Mouse (Mus musculus) bone marrow, adult 2 months (tissue): Measurements from ENCODE around the gene Trarg1. TPM values are rescaled to one million over a fixed set of nuclear protein-coding genes. Genes with fewer than 3 reads are reported as not detected.

Experiments
- H3K27ac ChIP-seq: fragments of 200-500 bp; 2 replicates; pipeline ENCODE4 v1.5.1; 2012; ENCODE audit warnings: low read depth, mild to moderate bottlenecking, control low read depth, inconsistent platforms, low read length; ENCODE audit not compliant: control insufficient read depth, poor library complexity, insufficient read depth
- H3K4me1 ChIP-seq: fragments of 200-500 bp; 2 replicates; pipeline ENCODE4 v1.6.1; 2011; ENCODE audit warnings: low read length; ENCODE audit not compliant: control insufficient read depth, insufficient read depth
- H3K4me3 ChIP-seq: fragments of 200-500 bp; replicated peaks from 2 replicates; pipeline ENCODE3; 2011; ENCODE audit warnings: mild to moderate bottlenecking, low read depth, low read length, control low read depth; ENCODE audit not compliant: control insufficient read depth
- CTCF ChIP-seq: fragments of 200-500 bp; IDR thresholded peaks from 2 replicates; pipeline ENCODE4 v1.5.1; 2011; ENCODE audit warnings: low read length, control low read depth; ENCODE audit not compliant: control insufficient read depth, insufficient read depth
- POLR2A ChIP-seq: fragments of 200-500 bp; IDR thresholded peaks from 2 replicates; pipeline ENCODE4 v1.6.1; 2011; ENCODE audit warnings: low read depth, mild to moderate bottlenecking, control low read depth, low read length, borderline replicate concordance; ENCODE audit not compliant: control insufficient read depth
- WGBS: fragments of 180-500 bp; shearing (Covaris S2); methylation state at CpG from one replicate; pipeline ENCODE4 v1.1.7; 2018; 5-methylcytosine and 5-hydroxymethylcytosine counted together
- polyA plus RNA-seq: library from polyadenylated mRNA; stranded (reverse); fragments of >200 nt; gene quantifications from 2 replicates; pipeline ENCODE4 v1.2.4, GENCODE M21; 2011; ENCODE audit warnings: low replicate concordance; ENCODE audit not compliant: missing spikeins, insufficient read depth, insufficient read length

The Trarg1 gene
- polyA plus RNA-seq, 1 experiment, result 3.6 TPM

GRCm38 (mm10) chr11:76734560-76734959 is 55.0 kb downstream of the Trarg1 start:
- no peak overlapping the region for H3K4me3 ChIP-seq
- WGBS, result 10% methylated on average over 3 of the region's 3 CpGs
- H3K27ac ChIP-seq, result no peak overlapping the region; the same call in 1 of the 2 replicates
- peaks cover 1% of the 10 kb centered on the region; the same call in 1 of the 2 replicates for H3K4me1 ChIP-seq
- TF ChIP-seq POLR2A (no peak), CTCF (no peak)

GRCm38 (mm10) chr11:76735753-76736324 is 56.2 kb downstream of the Trarg1 start:
- H3K4me1 ChIP-seq, result peaks cover 1% of the 10 kb centered on the region; the same call in 1 of the 2 replicates
- TF ChIP-seq POLR2A, result no peak
- TF ChIP-seq CTCF, result no peak
- WGBS, result 11% methylated on average over 4 of the region's 4 CpGs
- no peak overlapping the region for H3K27ac ChIP-seq
- H3K4me3 ChIP-seq, result no peak overlapping the region

- H3K27ac ChIP-seq, result no peak overlapping the region
- H3K4me1 ChIP-seq, result peaks cover 1% of the 10 kb centered on the region; the same call in 1 of the 2 replicates
- TF ChIP-seq POLR2A, result no peak
- TF ChIP-seq CTCF, result peak; percentile 57; the same call in 1 of the 2 replicates
- WGBS, result 81% methylated on average over 6 of the region's 6 CpGs
- H3K4me3 ChIP-seq, result no peak overlapping the region
Measured at GRCm38 (mm10) chr11:76739125-76739524, 59.5 kb downstream of the Trarg1 start.

- H3K4me1 ChIP-seq, result no peaks in the 10 kb centered on the region
- TF ChIP-seq POLR2A (no peak), CTCF (no peak)
- no peak overlapping the region for H3K4me3 ChIP-seq
- 88% methylated on average over 7 of the region's 7 CpGs for WGBS
- no peak overlapping the region for H3K27ac ChIP-seq
Measured at GRCm38 (mm10) chr11:76742511-76742910, 62.9 kb downstream of the Trarg1 start.

GRCm38 (mm10) chr11:76744550-76744949 is 64.9 kb downstream of the Trarg1 start:
- no peaks in the 10 kb centered on the region for H3K4me1 ChIP-seq
- TF ChIP-seq POLR2A (no peak), CTCF (no peak)
- 84% methylated on average over 7 of the region's 7 CpGs for WGBS
- no peak overlapping the region for H3K4me3 ChIP-seq
- H3K27ac ChIP-seq, result no peak overlapping the region

GRCm38 (mm10) chr11:76745921-76746320 is 66.3 kb downstream of the Trarg1 start:
- no peak overlapping the region for H3K4me3 ChIP-seq
- TF ChIP-seq CTCF (no peak), POLR2A (no peak)
- H3K4me1 ChIP-seq, result no peaks in the 10 kb centered on the region
- 79% methylated on average over 1 of the region's 1 CpGs for WGBS
- H3K27ac ChIP-seq, result no peak overlapping the region

Other genes with a start within 250 kb of the Trarg1 start
- gene Abr, start 57.5 kb upstream of the Trarg1 start, polyA plus RNA-seq, result 19.4 and 43.0 TPM in 2 replicates
- gene Bhlha9, start 7.3 kb upstream of the Trarg1 start, polyA plus RNA-seq, result not detected in 2 replicates
- gene Gosr1, start 83.8 kb downstream of the Trarg1 start, polyA plus RNA-seq, result 6.0 and 12.6 TPM in 2 replicates
- 3.1 and 5.3 TPM in 2 replicates for gene Cpd, start 167.2 kb downstream of the Trarg1 start, polyA plus RNA-seq
- 1.8 TPM in 1 of 2 replicates, not detected in the other for gene Tmigd1, start 222.4 kb downstream of the Trarg1 start, polyA plus RNA-seq
- 31.2 and 38.4 TPM in 2 replicates for gene Blmh, start 245.0 kb downstream of the Trarg1 start, polyA plus RNA-seq